Mouse (Mus musculus): ENCODE data around the gene Qtrt2.

Gene Qtrt2

GRCm38 (mm10) chr16:43925846-43926245 is 763 bp downstream of the Qtrt2 start:
- no peak for DNase-seq (ENCODE audit: extremely low spot score, low read depth, low spot score)

- DNase-seq (ENCODE audit: extremely low spot score, low read depth, low spot score) = no peak
Observed at GRCm38 (mm10) chr16:43925001-43925558, 1.5 kb downstream of the Qtrt2 start.

- DNase-seq (ENCODE audit: extremely low spot score, low read depth, low spot score) = no peak
Observed at GRCm38 (mm10) chr16:43922630-43923029, 4.0 kb downstream of the Qtrt2 start.

- no peak for DNase-seq (ENCODE audit: extremely low spot score, low read depth, low spot score)
Observed at GRCm38 (mm10) chr16:43922024-43922423, 4.6 kb downstream of the Qtrt2 start.

GRCm38 (mm10) chr16:43918867-43919266 is 7.7 kb downstream of the Qtrt2 start:
- no peak for DNase-seq (ENCODE audit: extremely low spot score, low read depth, low spot score)

GRCm38 (mm10) chr16:43908881-43909280 is 17.7 kb downstream of the Qtrt2 start:
- no peak for DNase-seq (ENCODE audit: extremely low spot score, low read depth, low spot score)

GRCm38 (mm10) chr16:43900571-43900970 is 26.0 kb downstream of the Qtrt2 start:
- DNase-seq (ENCODE audit: extremely low spot score, low read depth, low spot score) = no peak

- no peak for DNase-seq (ENCODE audit: extremely low spot score, low read depth, low spot score)
Observed at GRCm38 (mm10) chr16:43900138-43900537, 26.5 kb downstream of the Qtrt2 start.

GRCm38 (mm10) chr16:43894501-43894900 is 32.1 kb downstream of the Qtrt2 start:
- no peak for DNase-seq (ENCODE audit: extremely low spot score, low read depth, low spot score)

- no peak for DNase-seq (ENCODE audit: extremely low spot score, low read depth, low spot score)
Observed at GRCm38 (mm10) chr16:43890747-43891336, 35.8 kb downstream of the Qtrt2 start.

GRCm38 (mm10) chr16:43890005-43890336 is 36.6 kb downstream of the Qtrt2 start:
- no peak for DNase-seq (ENCODE audit: extremely low spot score, low read depth, low spot score)

GRCm38 (mm10) chr16:43889208-43890004 is 37.2 kb downstream of the Qtrt2 start, which contains the start of gene Ccdc191:
Gene Ccdc191 (plus strand): TSS chr16:43889800.
- peak; percentile 99 for DNase-seq (ENCODE audit: extremely low spot score, low read depth, low spot score)

GRCm38 (mm10) chr16:43882329-43882728 is 44.3 kb downstream of the Qtrt2 start:
- DNase-seq (ENCODE audit: extremely low spot score, low read depth, low spot score) = no peak

- DNase-seq (ENCODE audit: extremely low spot score, low read depth, low spot score) = no peak
Observed at GRCm38 (mm10) chr16:43881636-43882035, 45.0 kb downstream of the Qtrt2 start.

- no peak for DNase-seq (ENCODE audit: extremely low spot score, low read depth, low spot score)
Observed at GRCm38 (mm10) chr16:43879769-43880168, 46.8 kb downstream of the Qtrt2 start.

GRCm38 (mm10) chr16:43871419-43871818 is 55.2 kb downstream of the Qtrt2 start:
- DNase-seq (ENCODE audit: extremely low spot score, low read depth, low spot score) = no peak

GRCm38 (mm10) chr16:43869805-43870204 is 56.8 kb downstream of the Qtrt2 start:
- DNase-seq (ENCODE audit: extremely low spot score, low read depth, low spot score) = no peak

- DNase-seq (ENCODE audit: extremely low spot score, low read depth, low spot score) = no peak
Observed at GRCm38 (mm10) chr16:43860624-43861023, 66.0 kb downstream of the Qtrt2 start.

GRCm38 (mm10) chr16:43858941-43859476 is 67.6 kb downstream of the Qtrt2 start:
- DNase-seq (ENCODE audit: extremely low spot score, low read depth, low spot score) = no peak

- DNase-seq (ENCODE audit: extremely low spot score, low read depth, low spot score) = no peak
Observed at GRCm38 (mm10) chr16:43849839-43850238, 76.8 kb downstream of the Qtrt2 start.

GRCm38 (mm10) chr16:43841236-43841635 is 85.4 kb downstream of the Qtrt2 start:
- no peak for DNase-seq (ENCODE audit: extremely low spot score, low read depth, low spot score)

GRCm38 (mm10) chr16:43831957-43832356 is 94.7 kb downstream of the Qtrt2 start:
- no peak for DNase-seq (ENCODE audit: extremely low spot score, low read depth, low spot score)

All from hindlimb bud, embryonic 11.5 days (tissue).